Mouse (Mus musculus) embryo, embryonic 10 days (tissue): ENCODE data around the gene Arl15.

Source experiments
- DNase-seq: peaks from one replicate; pipeline ENCODE4 v3.0.0-alpha.2; 2015; ENCODE audit warnings: low spot score

The Arl15 gene

DNA sequence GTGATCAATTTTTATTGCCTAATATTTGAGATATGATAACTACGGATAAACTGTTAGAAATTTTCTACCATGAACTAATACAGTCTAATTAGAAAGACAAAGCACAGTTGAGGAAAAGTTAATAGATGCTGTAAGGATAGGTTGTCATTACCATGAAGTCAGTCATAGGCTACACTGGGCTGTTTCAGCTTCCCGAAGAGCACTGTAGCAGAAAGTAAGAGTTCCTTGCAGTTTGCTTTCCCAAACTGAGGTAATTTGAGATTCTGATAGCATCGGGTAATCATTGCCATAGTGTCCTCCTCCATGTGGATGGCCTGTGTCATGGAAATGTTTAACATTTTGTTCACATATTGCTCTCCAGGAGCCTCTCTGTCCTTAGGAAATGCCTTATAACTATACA lies 195.9 kb downstream of the Arl15 start:
- DNase-seq, result no peak

DNA sequence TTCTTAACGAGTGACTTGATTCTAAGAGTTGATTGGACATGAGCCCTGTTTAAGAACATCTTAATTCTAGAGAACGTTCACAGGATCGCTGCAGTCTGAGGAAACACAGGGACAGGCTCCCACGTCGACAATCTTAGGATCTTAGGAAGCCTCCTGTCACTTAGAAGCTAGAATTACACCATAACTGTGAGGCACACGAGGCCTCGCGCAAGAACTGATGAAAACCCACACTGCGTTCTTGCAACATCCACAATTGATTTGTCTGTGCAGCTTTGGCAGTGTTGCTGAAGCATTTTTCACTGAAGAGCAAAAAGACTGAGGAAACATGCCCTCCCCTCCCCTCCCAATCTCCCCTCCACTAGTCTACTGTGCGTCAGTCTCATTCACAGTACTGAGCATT lies 196.4 kb downstream of the Arl15 start:
- no peak for DNase-seq

DNA sequence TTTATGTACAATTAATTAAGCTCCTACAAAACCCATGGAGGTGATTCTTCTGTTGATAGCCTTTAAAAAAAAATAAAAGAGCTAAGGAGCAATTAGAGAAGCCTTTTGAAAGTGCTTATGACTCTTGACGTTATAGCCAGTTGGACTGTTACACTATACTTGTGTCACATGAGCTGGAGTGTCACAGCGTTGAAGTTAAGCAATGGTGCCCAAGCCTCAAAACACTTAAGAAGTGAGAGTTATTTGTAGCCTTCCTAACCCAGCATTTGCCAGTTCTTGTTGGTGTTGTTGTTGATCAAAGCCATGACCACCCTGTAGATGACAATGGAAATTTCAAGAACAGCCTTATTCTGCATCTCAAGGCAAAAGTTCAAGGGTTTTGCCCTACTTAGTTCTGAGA lies 198.8 kb downstream of the Arl15 start:
- DNase-seq, result no peak

DNA sequence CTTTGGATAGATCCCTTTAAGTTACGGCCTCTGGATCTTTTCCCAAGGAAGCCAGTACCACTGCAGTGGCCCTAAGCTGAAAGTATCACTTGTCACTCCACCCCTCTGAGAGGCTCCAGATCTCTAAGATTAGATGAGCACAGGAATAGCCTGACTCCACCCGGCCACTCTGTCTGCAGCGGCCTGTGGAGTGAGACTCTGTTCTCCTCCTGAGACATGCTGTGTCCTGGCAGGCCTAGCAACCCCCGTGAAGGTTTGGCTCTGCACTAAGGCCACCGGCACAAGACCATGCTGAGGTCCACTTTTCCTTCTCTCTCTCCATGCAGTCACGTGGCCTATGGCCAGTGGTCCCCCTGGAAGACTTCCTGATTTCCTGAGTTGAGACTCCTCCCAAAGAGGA lies 200.3 kb downstream of the Arl15 start:
- DNase-seq, result no peak

DNA sequence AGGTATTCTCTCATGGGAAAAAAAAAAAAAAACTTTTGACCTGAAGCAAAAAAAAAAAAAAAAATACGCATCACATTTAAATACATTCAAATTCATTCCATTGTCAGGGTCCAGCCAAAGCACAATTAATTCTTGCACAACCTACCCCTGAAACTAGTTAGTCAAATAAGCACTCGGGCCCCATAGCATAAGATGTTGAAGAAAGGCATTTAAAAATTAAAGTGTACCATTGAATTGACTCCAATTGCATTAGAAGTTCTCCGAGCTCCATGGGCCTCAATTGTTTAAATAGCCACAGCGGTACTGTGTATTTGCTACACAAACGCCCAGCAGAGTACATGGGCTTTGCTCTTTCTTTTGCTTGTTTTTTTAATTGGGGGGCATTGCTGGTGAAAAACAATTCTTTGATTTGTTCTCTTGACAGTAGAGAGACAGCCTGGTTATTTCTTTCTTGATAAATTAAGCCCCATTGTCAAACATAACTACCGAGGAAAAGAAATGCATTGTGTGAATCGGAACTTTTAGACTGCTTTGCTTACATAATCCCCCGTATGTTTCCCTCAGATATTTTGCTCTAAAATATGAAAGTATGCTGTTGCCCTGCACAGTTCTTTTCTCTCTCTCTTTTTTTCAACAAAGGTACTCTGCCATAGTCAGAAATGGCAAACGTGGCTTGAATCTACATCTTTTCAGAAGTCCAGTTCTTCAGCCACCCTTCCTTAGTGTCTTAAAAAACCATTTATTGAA lies 201.4 kb downstream of the Arl15 start:
- DNase-seq, result no peak

DNA sequence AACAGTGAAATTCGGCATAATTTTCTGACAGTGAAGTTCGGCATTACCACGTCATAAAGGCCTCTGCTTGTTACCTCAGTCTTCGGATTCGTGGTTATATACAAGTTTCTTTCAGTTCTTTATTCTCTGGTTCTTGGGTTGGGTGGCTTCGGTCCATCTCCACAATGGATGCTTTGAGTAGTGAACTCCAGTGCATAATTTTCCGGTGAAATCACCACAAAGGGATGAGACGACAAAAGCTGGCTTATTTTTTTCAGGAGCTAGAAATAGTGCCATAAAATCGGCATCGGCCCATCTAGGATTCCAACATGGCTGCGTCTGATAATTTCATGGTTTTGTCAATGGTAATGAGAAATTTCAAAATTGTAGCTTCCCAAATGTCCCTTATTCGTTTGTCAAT lies 204.5 kb downstream of the Arl15 start:
- DNase-seq, result no peak

DNA sequence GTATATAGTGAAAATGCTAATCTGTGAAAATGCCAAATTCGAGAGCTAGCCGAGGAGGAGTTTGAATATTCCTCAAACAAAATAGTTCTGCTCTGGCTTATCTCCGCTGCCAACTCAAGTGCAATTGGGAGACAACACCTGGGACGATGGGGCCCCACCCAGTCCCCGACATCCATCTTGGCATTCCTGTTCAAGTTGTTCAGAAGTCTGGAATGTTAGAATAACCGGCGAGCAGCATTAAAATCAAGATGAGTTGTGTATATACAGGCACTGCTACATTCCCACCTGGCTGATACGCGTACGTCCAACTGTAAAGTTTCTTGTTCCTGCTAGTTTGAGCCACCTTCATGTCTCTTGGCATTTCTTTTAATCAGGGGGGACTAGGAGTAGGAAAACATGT lies 209.2 kb downstream of the Arl15 start:
- DNase-seq, result no peak

DNA sequence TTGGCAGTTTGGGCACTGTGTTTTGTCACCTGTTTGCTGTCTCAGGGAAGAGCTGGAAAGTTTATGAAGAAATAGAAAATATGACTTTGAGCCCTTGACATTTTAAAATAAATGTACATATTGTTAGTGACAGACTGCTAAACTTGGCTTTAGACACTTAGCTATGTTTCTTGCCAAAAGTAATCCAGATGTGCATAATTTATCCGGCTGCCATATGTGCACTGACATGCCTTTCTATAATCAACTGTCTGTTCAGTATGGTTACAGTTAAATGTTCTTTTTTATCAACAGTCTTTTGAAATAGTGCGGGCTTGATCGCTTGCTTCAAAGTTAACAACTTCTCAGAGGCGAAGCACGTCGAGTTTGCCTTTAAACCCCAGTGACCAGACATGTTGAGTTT lies 209.9 kb downstream of the Arl15 start:
- DNase-seq, result no peak

DNA sequence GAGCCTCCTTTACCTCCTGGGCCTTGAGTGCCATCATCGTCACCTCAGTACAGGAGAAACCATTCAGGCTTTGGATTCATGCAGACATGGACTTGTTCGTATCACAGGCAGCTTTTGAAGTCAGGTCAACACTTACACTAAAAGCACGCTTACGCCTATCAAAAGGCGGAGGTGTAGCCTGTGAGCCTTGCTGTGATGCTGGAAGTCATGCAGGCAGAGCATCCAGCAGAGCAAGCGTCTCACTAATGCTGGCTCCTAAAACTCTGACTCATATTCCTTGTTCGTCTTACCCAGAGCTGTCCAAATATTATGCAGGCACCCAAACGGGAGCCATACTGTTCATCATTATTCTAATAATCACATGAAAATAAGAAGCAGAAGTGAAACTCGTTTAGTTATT lies 215.5 kb downstream of the Arl15 start:
- DNase-seq, result no peak

DNA sequence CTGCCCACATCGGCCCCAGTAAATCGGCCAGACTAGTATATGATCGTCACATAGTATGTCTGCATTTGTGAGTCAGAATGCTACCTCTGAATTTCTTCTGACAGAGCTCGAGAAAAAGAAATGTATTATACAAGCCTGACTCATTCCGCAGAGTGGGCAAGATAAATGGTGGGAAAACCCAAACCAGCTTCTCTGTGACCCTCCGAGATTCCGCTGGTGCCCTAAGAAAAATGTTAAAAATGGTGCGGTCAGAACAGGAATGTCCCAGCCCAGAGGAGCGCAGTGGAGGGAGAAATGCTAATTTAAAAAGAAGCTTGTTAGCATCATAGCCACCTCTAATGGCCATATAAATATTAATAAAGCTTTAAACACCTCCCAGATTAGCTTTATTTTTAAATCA lies 216.2 kb downstream of the Arl15 start:
- DNase-seq, result no peak

DNA sequence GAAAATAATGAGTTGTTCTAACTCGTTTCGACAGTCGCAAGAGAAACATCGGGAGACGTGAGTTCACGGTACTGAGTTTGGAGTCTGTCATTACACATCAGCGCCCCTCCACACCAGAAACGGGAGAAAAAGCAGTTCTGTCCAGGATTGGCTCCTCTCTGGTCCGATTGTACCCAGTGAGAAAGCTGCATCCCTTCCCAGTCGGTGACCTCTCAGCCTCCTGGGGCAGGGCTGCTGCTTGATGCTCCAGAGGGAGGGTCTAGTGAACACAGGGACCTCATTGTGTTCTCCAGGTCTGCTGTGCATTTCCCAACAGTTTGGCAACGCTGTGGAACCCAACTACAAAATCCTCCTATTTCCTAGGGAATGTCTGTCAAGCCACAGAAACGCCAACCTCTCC lies 216.7 kb downstream of the Arl15 start:
- peak; percentile 63 for DNase-seq

DNA sequence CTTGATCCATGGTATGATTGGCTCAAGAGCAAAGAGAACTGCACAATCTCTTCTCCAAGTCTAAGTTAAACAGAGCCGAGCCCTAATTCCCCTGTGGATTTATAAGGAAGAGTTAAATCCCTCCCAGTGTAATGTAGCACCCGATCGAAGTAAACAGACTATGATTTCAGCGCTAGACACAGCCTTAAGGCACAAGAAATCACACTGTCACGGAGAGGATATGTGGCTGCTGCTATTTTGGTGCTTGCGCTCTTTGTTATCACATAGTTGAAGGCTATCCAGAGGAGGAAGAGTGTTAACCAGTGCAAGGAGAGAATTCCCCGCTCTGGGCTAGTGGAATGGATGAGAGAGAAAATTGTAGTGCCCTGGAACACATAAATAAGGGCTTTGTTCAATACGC lies 223.6 kb downstream of the Arl15 start:
- DNase-seq, result no peak

DNA sequence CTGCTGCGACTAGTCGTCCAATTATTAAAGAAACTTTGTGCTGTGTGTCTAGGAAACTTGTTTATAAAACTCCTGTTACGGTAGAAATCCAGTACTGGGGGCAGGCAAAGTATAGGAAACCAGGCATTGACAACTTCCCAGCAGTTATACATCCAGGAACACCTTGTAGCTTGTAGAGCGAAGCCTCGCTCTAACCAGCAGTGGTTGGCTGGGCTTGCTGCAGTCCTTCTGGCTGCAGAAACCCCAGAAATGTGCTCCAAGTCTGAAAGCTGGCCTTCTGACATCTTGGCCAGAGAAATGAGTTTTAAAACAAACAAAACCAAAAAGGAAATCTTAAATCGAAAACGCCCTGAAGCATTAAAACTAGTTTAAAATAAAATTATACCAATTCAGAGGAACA lies 229.2 kb downstream of the Arl15 start:
- no peak for DNase-seq

DNA sequence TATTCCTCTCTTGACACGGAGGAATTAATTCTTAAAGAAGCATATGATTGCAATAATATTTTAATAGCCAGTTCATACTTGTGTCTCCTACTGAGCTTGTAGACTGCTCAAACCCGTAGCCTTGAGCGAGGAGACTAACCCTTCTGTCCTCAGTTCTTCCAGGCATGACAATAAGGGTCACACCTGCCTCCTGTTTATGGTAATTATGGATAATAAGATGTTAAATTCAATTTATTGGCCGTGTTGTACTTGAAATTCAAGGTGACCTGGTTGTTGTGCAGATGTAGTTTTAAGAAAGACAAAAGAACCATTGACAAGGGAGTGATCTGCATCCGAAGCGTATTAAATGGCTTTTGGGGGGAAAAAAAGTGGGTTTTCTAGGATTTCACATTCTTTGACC lies 232.0 kb downstream of the Arl15 start:
- DNase-seq, result no peak

DNA sequence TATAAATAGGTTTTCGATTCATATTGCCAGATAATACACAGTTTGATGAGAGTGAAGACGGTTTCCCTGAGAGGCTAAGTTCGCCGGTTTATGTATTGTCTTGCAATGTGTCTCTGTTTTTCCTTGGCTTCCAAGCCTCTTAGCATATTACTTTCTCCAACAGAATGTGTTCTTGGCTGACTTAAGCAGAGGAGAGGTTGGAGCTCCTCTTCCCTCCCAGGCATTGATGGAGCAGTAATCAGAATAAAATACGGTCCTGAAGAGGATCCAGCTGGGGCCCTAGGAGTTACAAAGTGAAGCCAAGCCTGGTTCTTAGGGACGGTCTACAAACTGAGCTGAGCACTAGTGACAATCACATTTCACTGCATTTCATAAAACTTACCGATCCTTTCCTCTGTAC lies 232.4 kb downstream of the Arl15 start:
- DNase-seq, result no peak

DNA sequence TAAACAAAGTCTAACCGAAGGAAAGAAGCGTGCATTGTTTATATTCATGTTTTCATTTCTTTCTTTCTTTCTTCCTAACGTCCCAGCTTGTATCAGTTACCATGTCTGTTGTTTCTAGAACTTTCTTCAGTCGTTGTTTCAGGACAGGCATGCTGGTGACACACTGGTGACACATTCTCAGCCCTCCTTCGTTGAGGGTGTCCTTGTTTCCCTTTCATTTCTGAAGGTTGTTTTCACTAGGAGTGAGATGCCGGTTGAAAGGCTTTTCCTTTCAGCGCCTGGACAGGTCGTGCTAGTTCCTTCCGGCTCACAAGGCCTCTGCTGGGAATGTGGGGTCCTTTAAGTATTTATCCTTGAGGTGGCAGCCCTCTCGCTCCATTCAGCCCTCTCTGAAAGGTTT lies 253.8 kb downstream of the Arl15 start:
- no peak for DNase-seq

DNA sequence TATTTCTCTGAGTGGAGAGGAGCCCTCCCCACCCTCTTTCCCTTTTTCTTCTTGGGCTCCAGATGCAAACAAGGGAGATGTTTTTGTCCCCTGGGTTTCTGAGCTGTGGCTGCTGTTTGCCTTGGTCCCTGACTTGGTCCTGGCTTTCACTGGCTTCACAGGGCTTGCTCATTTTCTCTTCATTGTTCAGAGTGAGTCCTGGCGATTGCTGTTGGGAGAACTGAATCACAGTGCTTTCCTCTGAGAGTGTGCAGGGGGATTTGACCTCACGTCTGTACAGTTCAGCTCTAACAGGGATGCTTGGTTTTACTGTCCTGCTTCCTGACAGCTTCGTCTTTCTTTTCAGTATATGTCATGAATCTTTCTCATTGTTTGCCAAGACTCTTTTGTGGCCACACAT lies 254.4 kb downstream of the Arl15 start:
- DNase-seq, result no peak

DNA sequence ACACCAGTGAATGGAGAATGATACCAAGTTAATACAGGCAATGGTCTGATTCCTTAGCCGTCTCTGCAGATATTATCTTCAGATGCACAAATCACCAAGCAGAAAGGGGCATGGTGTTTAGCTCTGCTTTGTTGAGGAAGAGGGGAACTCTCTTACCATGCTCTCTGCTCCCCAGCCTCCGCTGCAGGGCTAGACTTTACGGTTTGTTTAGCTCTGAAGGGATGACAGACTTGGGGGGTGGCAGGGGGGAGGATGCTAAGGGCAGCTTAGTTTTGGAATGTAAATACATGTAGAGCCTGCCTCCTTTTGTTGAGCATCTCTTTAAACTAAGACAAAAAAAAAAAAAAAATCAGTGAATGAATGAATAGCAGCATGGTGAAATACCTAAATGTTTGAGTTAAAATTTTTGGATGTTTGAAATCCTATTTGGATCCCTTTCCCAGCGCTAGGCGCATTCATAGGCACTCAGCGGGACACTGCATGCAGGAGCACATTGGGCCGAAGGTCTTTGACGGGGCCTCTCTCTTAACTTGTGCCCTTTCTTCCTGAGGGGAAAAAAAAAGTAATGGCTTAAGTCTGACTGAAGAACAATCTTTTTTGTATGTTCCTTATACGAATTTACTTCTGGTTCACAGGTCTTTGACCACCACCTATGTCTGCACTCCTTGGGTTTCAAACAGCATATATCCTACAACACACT lies 257.0 kb downstream of the Arl15 start:
- peak; percentile 38 for DNase-seq

DNA sequence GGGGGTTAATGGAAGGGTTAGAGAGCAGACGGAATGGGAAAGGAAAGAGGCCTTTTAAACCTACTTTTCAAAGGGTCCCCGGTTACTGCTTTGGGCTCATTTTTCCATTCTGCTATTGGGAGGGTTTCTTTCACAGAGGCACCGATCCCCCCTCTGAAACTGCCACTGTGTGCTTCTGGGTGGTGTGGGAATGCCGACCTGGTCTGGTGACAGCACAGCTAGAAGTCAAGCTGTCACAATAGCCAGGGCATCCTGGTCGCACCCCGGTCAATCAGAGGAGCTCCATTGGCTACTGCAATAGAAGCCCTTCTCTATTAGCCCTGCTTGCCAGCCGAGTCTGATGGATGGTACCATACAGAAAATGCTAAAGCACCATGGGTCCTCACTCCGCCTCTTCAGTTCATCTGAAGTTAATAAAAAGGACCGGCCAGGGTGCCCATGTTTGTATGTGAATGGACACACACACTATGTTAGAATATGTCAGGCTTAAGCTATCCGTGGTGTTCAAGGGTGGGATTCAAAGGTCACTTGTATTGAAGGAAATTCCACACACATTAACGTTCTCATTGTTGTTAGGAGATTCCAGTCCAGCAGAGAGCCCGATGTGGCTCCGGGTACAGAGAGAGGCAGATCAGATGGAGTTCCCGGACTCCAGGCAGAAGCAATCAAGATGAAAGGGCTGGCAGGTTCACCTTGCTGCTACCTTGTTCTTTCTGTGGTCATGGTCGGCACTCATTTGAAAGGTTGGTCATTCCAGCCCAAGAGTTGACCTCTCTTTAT lies 258.3 kb downstream of the Arl15 start:
- DNase-seq, result peak; percentile 75

DNA sequence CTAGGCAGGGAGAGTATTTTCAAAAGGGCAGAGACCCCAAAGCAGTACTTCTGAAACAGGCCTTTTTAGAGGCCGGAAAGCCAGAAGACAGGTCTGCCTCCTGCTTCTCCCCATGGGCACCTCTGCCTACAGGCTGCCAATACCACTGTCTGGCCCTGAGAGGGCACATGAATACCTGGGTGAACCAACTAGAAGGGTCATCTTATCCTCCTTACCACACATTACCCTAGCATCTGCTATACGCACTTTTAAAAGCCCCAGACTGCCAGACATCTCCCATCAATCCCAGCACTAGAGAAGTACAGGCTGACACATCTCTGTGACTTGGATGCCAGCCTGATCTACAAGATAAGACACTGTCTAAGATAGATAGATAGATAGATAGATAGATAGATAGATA lies 259.0 kb downstream of the Arl15 start:
- no peak for DNase-seq

DNA sequence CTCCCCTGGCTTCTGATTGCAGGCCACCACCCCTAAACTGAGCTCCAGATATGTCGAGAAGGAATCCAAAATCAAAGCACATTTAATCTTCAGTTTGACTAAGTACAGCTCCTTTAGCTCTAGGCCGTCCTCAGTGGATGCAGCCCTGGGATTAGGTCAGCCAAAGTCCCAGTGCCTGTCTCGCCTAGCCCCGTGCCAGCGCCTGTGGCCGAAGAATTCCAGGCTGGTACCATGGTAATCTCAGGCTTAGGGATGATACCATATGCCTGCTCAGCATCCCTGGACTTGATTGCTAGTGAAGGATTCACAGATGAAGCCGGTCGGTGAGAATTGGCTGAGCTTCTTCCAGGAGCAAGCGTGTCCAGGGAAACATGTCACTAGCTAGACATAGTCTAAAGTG lies 261.4 kb downstream of the Arl15 start:
- DNase-seq, result no peak

DNA sequence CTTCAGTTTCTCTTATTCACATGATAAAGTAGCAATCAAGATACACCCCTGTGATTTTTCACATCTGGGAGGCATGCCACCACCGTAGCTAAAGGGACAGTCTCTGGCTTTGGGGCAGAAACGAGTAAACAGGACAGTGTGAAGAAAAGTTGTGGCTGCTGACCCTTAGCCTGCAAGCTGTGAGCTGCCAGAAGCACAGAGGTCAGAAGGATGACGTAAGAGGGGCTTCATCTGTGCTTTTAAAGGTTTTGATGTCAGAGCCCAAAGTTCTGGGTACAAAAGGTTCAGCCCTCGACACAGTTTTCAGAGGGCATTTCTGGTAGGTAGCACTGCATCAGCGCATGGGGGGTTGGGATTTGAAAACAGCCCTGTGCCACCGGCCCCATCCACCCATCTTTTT lies 266.0 kb downstream of the Arl15 start:
- no peak for DNase-seq

DNA sequence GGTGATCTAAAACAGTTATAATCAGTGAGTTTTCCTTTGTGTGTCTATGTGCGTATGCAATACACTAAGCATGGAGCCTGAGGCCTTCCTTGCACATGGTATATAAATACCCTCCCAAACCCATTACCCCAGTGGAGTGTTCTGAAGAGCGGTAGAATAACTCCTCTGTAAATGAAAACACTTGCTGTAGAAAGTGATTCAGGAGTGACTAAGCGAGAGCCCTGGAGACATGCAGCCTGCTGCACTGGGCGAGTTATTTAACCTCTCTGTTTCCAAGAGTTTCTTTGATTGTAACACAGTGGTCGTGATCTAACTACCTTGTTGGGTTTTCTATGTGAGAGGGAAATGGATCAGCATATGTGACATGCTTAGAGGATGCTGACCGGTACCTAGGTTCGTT lies 266.9 kb downstream of the Arl15 start:
- no peak for DNase-seq
